Mouse (Mus musculus) gastrocnemius, postnatal 10 days (tissue): ENCODE measurements around the gene Stx6. TPM values are rescaled to one million over a fixed set of nuclear protein-coding genes. Genes with fewer than 3 reads are reported as not detected.

ENCODE experiments used
- DNase-seq: peaks from one replicate; pipeline ENCODE4 v3.0.0; 2021; ENCODE audit warnings: mixed read lengths
- total RNA-seq, 2 experiments: library from RNA; stranded (reverse); gene quantifications; 2 replicates each; pipeline ENCODE4 v1.2.3; 2021

Gene Stx6
- total RNA-seq, 2 experiments from 2014 or later: 26.8 to 27.4 TPM

GRCm38 (mm10) chr1:155254309-155254708 lies 95.8 kb downstream of the Stx6 start:
- no peak for DNase-seq

Other genes with a start within 250 kb of the Stx6 start
- gene Ier5, start 59.1 kb upstream of the Stx6 start, total RNA-seq: 1 to 10 TPM; 5.8 to 9.1 TPM
- gene Mr1, start 11.9 kb upstream of the Stx6 start, total RNA-seq: 1 to 10 TPM; 6.3 to 9.0 TPM
- 10 to 100 TPM in 1 of 2 experiments, 1 to 10 TPM in 1; 3.8 to 10.3 TPM for gene BC034090, start 85.7 kb downstream of the Stx6 start, total RNA-seq